Mouse (Mus musculus) forebrain, postnatal 0 days (tissue): Measurements from ENCODE around the gene Atp2b2. TPM values are rescaled to one million over a fixed set of nuclear protein-coding genes. Genes with fewer than 3 reads are reported as not detected.
"Not testable (repeated sequence)": the region's sequence is repeated elsewhere in the genome, so short reads cannot be mapped to it uniquely, and the experiment has no call there.

ENCODE experiments used
- ATAC-seq: fragments of 200-750 bp; cut with Nextera tagmentation; 2 replicates; pipeline ENCODE4 v1.8.0; 2017; ENCODE audit warnings: mild to moderate bottlenecking, moderate library complexity
- DNase-seq: peaks from one replicate; pipeline ENCODE4 v3.0.0-alpha.2; 2015
- H3K27ac ChIP-seq: fragments of 300-500 bp; sonication (generic); 2 replicates; pipeline ENCODE4 v1.5.1; 2014; ENCODE audit warnings: low read depth, mild to moderate bottlenecking, antibody characterized with exemption, low read length, moderate library complexity, mixed read lengths
- H3K27me3 ChIP-seq: fragments of 300-500 bp; sonication (generic); 2 replicates; pipeline ENCODE4 v1.6.1; 2014; ENCODE audit warnings: mild to moderate bottlenecking, low read length, mixed read lengths; ENCODE audit not compliant: insufficient read depth
- H3K36me3 ChIP-seq: fragments of 300-500 bp; sonication (generic); 2 replicates; pipeline ENCODE4 v1.6.1; 2014; ENCODE audit warnings: mild to moderate bottlenecking, moderate library complexity; ENCODE audit not compliant: insufficient read depth
- H3K4me1 ChIP-seq: fragments of 300-500 bp; sonication (generic); 2 replicates; pipeline ENCODE4 v1.6.1; 2014; ENCODE audit warnings: antibody characterized with exemption; ENCODE audit not compliant: insufficient read depth
- H3K4me2 ChIP-seq: fragments of 300-500 bp; sonication (generic); 2 replicates; pipeline ENCODE4 v1.6.1; 2014; ENCODE audit warnings: low read depth, mild to moderate bottlenecking, moderate library complexity
- H3K4me3 ChIP-seq: fragments of 300-500 bp; sonication (generic); 2 replicates; pipeline ENCODE4 v1.5.1; 2014; ENCODE audit warnings: low read depth, low read length, mixed read lengths
- H3K9ac ChIP-seq: fragments of 300-500 bp; sonication (generic); 2 replicates; pipeline ENCODE4 v1.6.1; 2014; ENCODE audit warnings: mild to moderate bottlenecking
- H3K9me3 ChIP-seq: fragments of 300-500 bp; sonication (generic); 2 replicates; pipeline ENCODE4 v1.6.1; 2016; ENCODE audit warnings: low read length
- CTCF ChIP-seq: sonication (generic); IDR thresholded peaks from 2 replicates; pipeline ENCODE4 v1.5.1; 2016; ENCODE audit warnings: antibody characterized with exemption, control low read depth, low read depth
- WGBS: fragments of 180-500 bp; shearing (Covaris S2); extraction: QIAGEN DNeasy Blood & Tissue Kit; methylation state at CpG from one replicate; pipeline ENCODE4 v1.1.7; 2014; 5-methylcytosine and 5-hydroxymethylcytosine counted together
- polyA plus RNA-seq: library from polyadenylated mRNA; unstranded; fragments of >200 nt; fragmentation: Nextera tagmentation; extraction: Ambion mirVana; gene quantifications from 2 replicates; pipeline ENCODE4 v1.2.1, GENCODE M21; 2015
- total RNA-seq: library from RNA; depleted of rRNA; stranded (reverse); fragments of >200 nt; gene quantifications from 2 replicates; pipeline ENCODE4 v1.2.3, GENCODE M21; 2014

Gene Atp2b2
- total and polyA plus RNA-seq, 2 experiments from 2014 or later: 37.8 to 65.1 TPM

DNA sequence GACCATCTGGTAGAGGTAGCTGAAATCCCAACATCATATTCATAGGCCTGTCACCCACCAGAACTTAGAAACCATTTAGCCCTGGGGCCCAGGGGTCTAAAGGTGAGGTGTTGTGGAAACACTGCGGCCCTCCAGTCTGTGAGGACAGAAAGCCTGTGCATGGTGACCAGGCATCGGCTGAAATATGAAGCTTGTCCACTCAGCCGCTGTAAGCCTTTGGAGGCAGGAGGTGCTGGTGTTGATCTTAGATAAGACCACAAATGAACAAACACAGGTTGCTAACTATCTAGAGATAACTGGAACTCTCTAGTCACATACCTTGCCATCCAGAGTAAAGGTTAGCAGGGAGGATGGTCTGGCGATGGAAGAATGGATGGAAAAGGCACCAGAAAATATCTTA lies 321.4 kb downstream of the Atp2b2 start:
- peaks cover 63% of the 10 kb centered on the region for H3K36me3 ChIP-seq
- H3K27ac ChIP-seq: no peak overlapping the region
- no peak overlapping the region for H3K4me2 ChIP-seq
- no peak overlapping the region for H3K4me3 ChIP-seq
- 95% methylated on average over 4 of the region's 4 CpGs for WGBS
- ATAC-seq: no peak
- no peaks in the 10 kb centered on the region for H3K9me3 ChIP-seq
- H3K4me1 ChIP-seq: no peaks in the 10 kb centered on the region
- no peak overlapping the region for H3K9ac ChIP-seq
- H3K27me3 ChIP-seq: no peaks in the 10 kb centered on the region
- DNase-seq: no peak
- TF ChIP-seq CTCF: no peak

DNA sequence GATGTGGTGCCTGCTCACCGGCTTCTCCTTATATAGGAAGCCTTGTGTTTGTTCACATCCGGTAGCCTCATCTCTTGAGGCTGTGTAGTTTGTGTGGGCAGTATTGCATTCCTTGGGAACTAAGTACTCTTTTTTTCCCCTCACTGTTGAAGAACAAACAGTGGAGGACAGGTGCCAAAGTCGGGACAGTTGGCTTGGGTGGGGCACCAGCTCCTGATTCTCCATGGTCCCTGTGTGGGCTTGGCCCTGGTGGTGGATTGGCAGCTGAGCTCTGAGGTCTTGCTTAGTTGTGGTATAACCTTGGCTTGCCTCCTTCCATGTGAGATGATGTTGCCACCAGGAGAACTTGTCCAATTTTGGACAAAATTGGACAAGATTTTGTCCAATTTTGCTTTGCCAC lies 322.5 kb downstream of the Atp2b2 start, which contains the start of gene Ghrl:
Ghrl (minus strand) TSS at position 3 of the 400 bp plus-strand sequence.
- no peaks in the 10 kb centered on the region for H3K27me3 ChIP-seq
- H3K9me3 ChIP-seq: no peaks in the 10 kb centered on the region
- 91% methylated on average over 3 of the region's 3 CpGs for WGBS
- H3K4me2 ChIP-seq: no peak within 1 kb of the TSS
- no peaks in the 10 kb centered on the region for H3K4me1 ChIP-seq
- DNase-seq: no peak
- no peak for TF ChIP-seq CTCF
- H3K36me3 ChIP-seq: peaks cover 68% of the 10 kb centered on the region
- H3K27ac ChIP-seq: no peak within 1 kb of the TSS
- ATAC-seq: no peak
- no peak within 1 kb of the TSS for H3K9ac ChIP-seq
- H3K4me3 ChIP-seq: no peak within 1 kb of the TSS

DNA sequence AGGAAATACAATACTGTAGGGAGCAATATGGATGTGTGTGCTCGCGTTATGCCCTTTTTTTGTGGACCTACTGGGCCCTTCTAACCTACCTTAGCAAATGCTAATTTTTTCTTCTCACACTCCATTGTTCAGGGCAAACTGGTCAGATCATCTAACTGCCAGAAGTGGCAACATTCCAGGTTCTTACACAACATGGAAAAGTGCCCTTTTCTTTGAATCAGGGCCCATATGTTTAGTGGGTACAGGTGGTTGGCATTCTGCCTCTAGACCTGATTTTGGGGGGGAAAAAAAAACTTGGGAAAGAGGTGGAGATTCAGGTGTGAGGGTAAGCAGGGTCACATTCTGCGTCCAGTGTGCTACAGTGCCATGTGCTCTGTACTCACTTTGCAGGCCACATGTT lies 324.9 kb downstream of the Atp2b2 start:
- Histone ChIP-seq H3K36me3 (peaks cover 77% of the 10 kb centered on the region), H3K27me3 (no peaks in the 10 kb centered on the region), H3K4me1 (no peaks in the 10 kb centered on the region), H3K27ac (no peak overlapping the region), H3K9ac (no peak overlapping the region), H3K4me3 (no peak overlapping the region), H3K9me3 (no peaks in the 10 kb centered on the region), H3K4me2 (no peak overlapping the region)
- no peak for TF ChIP-seq CTCF
- DNase-seq: no peak
- WGBS: 73% methylated on average over 3 of the region's 3 CpGs
- no peak for ATAC-seq

DNA sequence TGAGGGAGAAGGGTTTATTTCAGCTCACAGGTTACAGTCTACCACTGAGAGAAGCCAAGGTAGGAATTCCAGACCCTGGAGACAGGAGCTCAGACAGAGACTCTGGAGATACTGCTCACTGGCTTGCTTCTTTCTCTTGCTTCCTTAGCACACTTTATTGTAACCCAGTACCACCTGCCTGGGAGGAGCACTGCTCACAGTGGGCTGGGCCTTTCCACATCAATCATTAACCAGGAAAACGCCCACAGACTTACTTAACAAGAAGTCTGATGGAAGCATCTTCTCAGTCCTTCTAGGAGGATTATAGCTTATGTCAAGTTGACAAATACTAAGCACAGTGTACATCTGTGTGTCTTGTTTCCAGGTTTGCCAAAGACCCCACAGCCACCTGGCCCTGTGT lies 327.6 kb downstream of the Atp2b2 start:
- Histone ChIP-seq H3K36me3 (peaks cover 84% of the 10 kb centered on the region), H3K27me3 (no peaks in the 10 kb centered on the region)
- no peak for DNase-seq

DNA sequence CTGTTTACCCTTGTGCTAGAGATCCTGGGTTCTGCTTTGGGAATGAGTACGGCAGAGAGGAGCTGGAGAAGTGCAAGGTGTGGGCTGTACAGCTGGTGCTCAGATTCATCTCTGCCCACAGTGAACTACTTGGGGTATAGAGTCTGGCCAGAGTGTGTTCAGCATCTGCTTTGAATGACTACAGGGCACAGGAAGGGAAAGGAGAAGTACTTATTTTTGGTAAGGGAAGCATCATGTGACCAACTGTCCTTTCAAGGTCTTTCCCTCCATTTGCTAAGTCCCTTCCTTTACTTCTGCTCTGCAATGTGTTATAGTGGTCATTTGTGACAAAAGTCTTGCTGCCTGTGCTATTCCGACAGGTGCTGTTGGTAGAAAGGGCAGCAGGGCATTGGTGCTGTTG lies 328.1 kb downstream of the Atp2b2 start:
- Histone ChIP-seq H3K9ac (no peak overlapping the region), H3K4me1 (no peaks in the 10 kb centered on the region), H3K9me3 (no peaks in the 10 kb centered on the region), H3K36me3 (peaks cover 84% of the 10 kb centered on the region), H3K27ac (no peak overlapping the region), H3K4me2 (no peak overlapping the region), H3K4me3 (no peak overlapping the region), H3K27me3 (no peaks in the 10 kb centered on the region)
- no peak for TF ChIP-seq CTCF
- WGBS: 93% methylated on average over 2 of the region's 2 CpGs
- DNase-seq: no peak
- no peak for ATAC-seq

More for the DNA sequence above, 327.6 kb downstream of the Atp2b2 start:
- Histone ChIP-seq H3K27ac (no peak overlapping the region), H3K9ac (no peak overlapping the region), H3K4me2 (no peak overlapping the region), H3K4me3 (no peak overlapping the region), H3K4me1 (no peaks in the 10 kb centered on the region), H3K9me3 (no peaks in the 10 kb centered on the region)
- 89% methylated on average over 1 of the region's 1 CpGs for WGBS
- TF ChIP-seq CTCF: no peak
- no peak for ATAC-seq

DNA sequence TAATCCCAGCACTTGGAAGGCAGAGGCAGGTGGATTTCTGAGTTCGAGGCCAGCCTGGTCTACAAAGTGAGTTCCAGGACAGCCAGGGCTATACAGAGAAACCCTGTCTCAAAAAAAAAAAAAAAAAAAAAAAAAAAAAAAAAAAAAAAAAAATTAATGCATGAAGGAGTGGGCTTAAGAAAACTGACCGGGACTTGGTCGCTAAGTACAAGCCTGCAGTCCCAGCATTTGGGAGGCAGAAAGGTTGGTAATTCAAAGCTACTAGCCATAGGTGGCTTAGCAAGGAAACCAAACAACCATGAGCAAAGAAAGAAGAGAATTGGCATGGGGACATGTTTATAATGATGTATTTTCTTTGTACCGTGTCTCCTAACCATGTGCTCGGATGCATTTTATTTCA lies 329.0 kb downstream of the Atp2b2 start:
- not testable (repeated sequence) for H3K27ac ChIP-seq, H3K4me3 ChIP-seq, DNase-seq, H3K27me3 ChIP-seq, H3K9ac ChIP-seq, ATAC-seq, H3K9me3 ChIP-seq, H3K4me1 ChIP-seq, H3K4me2 ChIP-seq
- H3K36me3 ChIP-seq: peaks cover 86% of the 10 kb centered on the region
- WGBS: 90% methylated on average over 4 of the region's 5 CpGs

DNA sequence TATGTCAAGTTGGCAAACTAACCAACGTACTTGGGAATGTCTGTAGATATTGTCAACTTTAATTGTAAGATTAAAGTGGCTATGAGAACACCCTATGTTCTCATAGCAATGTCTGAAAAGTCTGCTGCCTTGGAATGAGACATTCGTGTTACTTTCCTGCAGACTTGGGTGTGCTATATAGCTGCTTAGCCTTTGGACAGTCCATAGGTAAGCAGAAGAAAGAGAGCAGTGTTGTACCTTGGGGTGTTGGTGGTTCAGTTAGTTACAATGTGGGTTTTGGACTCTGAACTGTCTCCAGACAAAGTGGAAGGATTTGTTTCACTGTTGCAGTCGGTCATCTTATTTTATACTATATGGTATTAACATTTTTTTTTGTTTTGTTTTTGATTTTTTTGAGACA lies 329.7 kb downstream of the Atp2b2 start:
- H3K4me2 ChIP-seq: no peak overlapping the region
- WGBS: 90% methylated on average over 3 of the region's 3 CpGs
- no peaks in the 10 kb centered on the region for H3K27me3 ChIP-seq
- ATAC-seq (no peak), DNase-seq (no peak)
- no peak overlapping the region for H3K4me3 ChIP-seq
- no peaks in the 10 kb centered on the region for H3K9me3 ChIP-seq
- no peak for TF ChIP-seq CTCF
- no peak overlapping the region for H3K27ac ChIP-seq
- no peak overlapping the region for H3K9ac ChIP-seq
- no peaks in the 10 kb centered on the region for H3K4me1 ChIP-seq
- H3K36me3 ChIP-seq: peaks cover 88% of the 10 kb centered on the region
